Mouse (Mus musculus) right cerebral cortex, postnatal 14 days (tissue): ENCODE measurements around the gene Txndc2.

Experiments used
- DNase-seq: peaks from one replicate; pipeline ENCODE4 v3.0.0; 2022

Txndc2 gene

GRCm38 (mm10) chr17:65641734-65642218 lies at the start of gene Txndc2:
TSS of gene Txndc2 (minus strand) at chr17:65642168.
- no peak for DNase-seq

- DNase-seq: no peak
These were observed 41.8 kb upstream of the Txndc2 start for GRCm38 (mm10) chr17:65683731-65684130.

- DNase-seq: no peak
These were observed 41.3 kb upstream of the Txndc2 start for GRCm38 (mm10) chr17:65683316-65683715.

GRCm38 (mm10) chr17:65682071-65682680 lies 40.2 kb upstream of the Txndc2 start:
- DNase-seq: no peak

GRCm38 (mm10) chr17:65681516-65681915 lies 39.5 kb upstream of the Txndc2 start:
- DNase-seq: no peak

GRCm38 (mm10) chr17:65680801-65681412 lies 38.9 kb upstream of the Txndc2 start:
- DNase-seq: no peak

GRCm38 (mm10) chr17:65679806-65680446 lies 38.0 kb upstream of the Txndc2 start:
- no peak for DNase-seq

GRCm38 (mm10) chr17:65677742-65678141 lies 35.8 kb upstream of the Txndc2 start:
- DNase-seq: no peak

- no peak for DNase-seq
These were observed 34.6 kb upstream of the Txndc2 start for GRCm38 (mm10) chr17:65676536-65676935.

GRCm38 (mm10) chr17:65675985-65676384 lies 34.0 kb upstream of the Txndc2 start:
- no peak for DNase-seq

GRCm38 (mm10) chr17:65674710-65675171 lies 32.8 kb upstream of the Txndc2 start:
- DNase-seq: no peak

- no peak for DNase-seq
These were observed 31.0 kb upstream of the Txndc2 start for GRCm38 (mm10) chr17:65672926-65673325.

GRCm38 (mm10) chr17:65669061-65669460 lies 27.1 kb upstream of the Txndc2 start:
- no peak for DNase-seq

GRCm38 (mm10) chr17:65667792-65668191 lies 25.8 kb upstream of the Txndc2 start:
- DNase-seq: no peak

GRCm38 (mm10) chr17:65666388-65667161 lies 24.6 kb upstream of the Txndc2 start:
- DNase-seq: no peak

GRCm38 (mm10) chr17:65665786-65666387 lies 23.9 kb upstream of the Txndc2 start:
- no peak for DNase-seq

- DNase-seq: no peak
These were observed 21.5 kb upstream of the Txndc2 start for GRCm38 (mm10) chr17:65663329-65664078.

- DNase-seq: no peak
These were observed 20.7 kb upstream of the Txndc2 start for GRCm38 (mm10) chr17:65662662-65663061.

- no peak for DNase-seq
These were observed 16.4 kb upstream of the Txndc2 start for GRCm38 (mm10) chr17:65658416-65658815.

GRCm38 (mm10) chr17:65657958-65658357 lies 16.0 kb upstream of the Txndc2 start:
- no peak for DNase-seq

GRCm38 (mm10) chr17:65656731-65657130 lies 14.8 kb upstream of the Txndc2 start:
- no peak for DNase-seq

- no peak for DNase-seq
These were observed 14.1 kb upstream of the Txndc2 start for GRCm38 (mm10) chr17:65656076-65656475.
